8 mouse cellular contexts compared by ENCODE assay signal in the genomic region with DNA sequence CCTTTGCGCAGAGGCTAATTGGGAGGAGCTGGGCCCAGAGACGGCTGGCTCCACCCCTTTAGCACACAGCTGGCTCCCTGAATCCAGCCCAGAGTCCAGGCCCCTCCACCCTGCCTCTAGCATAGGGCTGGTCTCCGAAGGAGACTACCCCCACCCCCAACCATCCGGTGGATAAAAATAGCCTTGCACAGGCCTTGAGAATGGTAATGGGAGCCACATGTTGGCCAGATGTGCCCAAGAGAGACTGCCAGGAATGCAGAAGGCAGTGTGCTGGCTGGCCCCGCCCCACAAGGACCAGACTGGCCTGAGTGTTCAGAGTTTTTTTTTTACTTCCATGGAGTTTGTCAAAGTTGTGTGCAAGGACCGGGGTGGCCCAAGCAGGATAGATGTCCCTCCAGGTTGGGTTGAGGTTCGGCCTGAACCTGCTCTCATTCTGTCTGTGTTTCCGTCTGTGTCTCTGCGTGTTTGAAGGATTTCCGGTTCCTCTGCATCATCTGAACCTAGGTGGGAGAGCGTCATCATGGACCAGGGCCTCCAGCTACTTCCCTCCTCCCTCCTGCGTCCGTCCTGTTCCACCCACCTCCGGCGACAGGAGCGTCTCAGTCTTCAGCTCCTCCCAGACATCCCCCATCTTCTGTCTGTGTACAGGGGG. TPM values are rescaled to one million over a fixed set of nuclear protein-coding genes. Genes with fewer than 3 reads are reported as not detected.
DNase-seq lines count a peak whose midpoint lies in the region; ATAC-seq and TF ChIP-seq lines count a peak whose summit lies in the region.

No protein-coding gene starts in this region.

- peaks cover 4 to 27% of the 10 kb centered on the region in 2 experiments; a peak in 3 of 4 replicates for H3K4me1 ChIP-seq in ES-E14 (ENCODE audit: control insufficient read depth in 2 of 2, insufficient read depth in 2 of 2, low read length in 2 of 2, poor library complexity in 1 of 2)
- H3K4me1 ChIP-seq in heart, adult 2 months (ENCODE audit: control insufficient read depth, insufficient read depth, low read length), result peaks cover 22% of the 10 kb centered on the region
- H3K4me1 ChIP-seq in kidney, embryonic 16.5 days (ENCODE audit: insufficient read depth, low read length), result peaks cover 54% of the 10 kb centered on the region

- H3K79me2 ChIP-seq in heart, adult 2 months (replicated peaks; ENCODE audit: control insufficient read depth, insufficient read depth, low read length), result no peaks in the 10 kb centered on the region

- peaks cover 4% of the 10 kb centered on the region; the same call in 1 of the 2 replicates for H3K36me3 ChIP-seq in ES-E14 (ENCODE audit: control insufficient read depth, insufficient read depth, low read length, poor library complexity, severe bottlenecking)
- no peaks in the 10 kb centered on the region; the same call in 1 of the 2 replicates for H3K36me3 ChIP-seq in heart, adult 2 months (ENCODE audit: control insufficient read depth, insufficient read depth, low read length)
- peaks cover 10% of the 10 kb centered on the region; the same call in 1 of the 2 replicates for H3K36me3 ChIP-seq in kidney, embryonic 16.5 days (ENCODE audit: insufficient read depth, low read length)

- peak; percentile 69 for ATAC-seq in kidney, embryonic 16.5 days (ENCODE audit: low FRiP score, low TSS enrichment)
- no peak for ATAC-seq in megakaryocyte-erythroid progenitor cell, adult 5-6 weeks (replicated peaks; ENCODE audit: low FRiP score, low TSS enrichment, poor library complexity, severe bottlenecking)

- TF ChIP-seq CTCF in heart, adult 2 months (IDR thresholded peaks at IDR 0.05), result no peak
- no peak for TF ChIP-seq CTCF in left cerebral cortex, adult 2 months (IDR thresholded peaks at IDR 0.05)

- H3K4me3 ChIP-seq in ES-E14 (ENCODE audit: insufficient read depth in 1 of 2, low read depth in 1 of 2, low read length in 2 of 2, poor library complexity in 1 of 2, severe bottlenecking in 1 of 2), result peak overlapping the region; percentile 10 to 22
- peak overlapping the region; percentile 61 for H3K4me3 ChIP-seq in heart, adult 2 months
- H3K4me3 ChIP-seq in kidney, embryonic 16.5 days (ENCODE audit: low read length), result peak overlapping the region; percentile 75
- no peak overlapping the region for H3K4me3 ChIP-seq in left cerebral cortex, adult 2 months

- peak; percentile 64 for DNase-seq in ES-E14 (ENCODE audit: low read depth, low spot score)
- DNase-seq in adrenal gland, postnatal 36 days, result peak; percentile 69 to 81
- peak; percentile 76 to 86 for DNase-seq in heart, adult 2 months
- DNase-seq in lung, postnatal 14 days, result peak; percentile 76
- no peak for DNase-seq in spleen, adult 12 weeks (ENCODE audit: low spot score)
- no peak for DNase-seq in left cerebral cortex, adult 2 months (ENCODE audit: extremely low spot score in 1 of 2, low spot score in 2 of 2)

- no peak for TF ChIP-seq POLR2A in heart, adult 2 months (IDR thresholded peaks at IDR 0.05; ENCODE audit: insufficient read depth, low read depth, low read length)

- 0 out of 2 replicates have a peak, but pooled peaks have one; percentile 44 for TF ChIP-seq EP300 in heart, adult 2 months (IDR thresholded peaks at IDR 0.05; ENCODE audit: insufficient read depth, low read depth, low read length)

- no peaks in the 10 kb centered on the region for H3K27me3 ChIP-seq in heart, adult 2 months (ENCODE audit: control insufficient read depth, insufficient read depth, low read length)
- no peaks in the 10 kb centered on the region for H3K27me3 ChIP-seq in kidney, embryonic 16.5 days (ENCODE audit: insufficient read depth, low read length)

- in situ Hi-C loops in ES-E14 (cut with MboI; ENCODE audit: low sequenced_read_pairs in 2 of 2, unreplicated experiment in 2 of 2), result no loop called here

- intact Hi-C loops in heart, adult 2 months (cut with DNase I), result no loop called here
- intact Hi-C loops in left cerebral cortex, adult 2 months (cut with DNase I), result no loop called here

- peak overlapping the region; percentile 41 for H3K27ac ChIP-seq in ES-E14 (ENCODE audit: insufficient read depth, low read depth, low read length, poor library complexity, severe bottlenecking)
- H3K27ac ChIP-seq in heart, adult 2 months, result peak overlapping the region; percentile 95
- H3K27ac ChIP-seq in kidney, embryonic 16.5 days (ENCODE audit: low read length), result peak overlapping the region; percentile 95
- H3K27ac ChIP-seq in left cerebral cortex, adult 2 months, result no peak overlapping the region

- H3K4me2 ChIP-seq in kidney, embryonic 16.5 days (replicated peaks; ENCODE audit: low read depth, low read length), result peak overlapping the region; percentile 76

- peak overlapping the region; percentile 36; the same call in 1 of the 2 replicates for H3K9ac ChIP-seq in ES-E14 (ENCODE audit: insufficient read depth, low read depth, low read length, poor library complexity, severe bottlenecking)
- H3K9ac ChIP-seq in heart, adult 2 months (ENCODE audit: low read depth, low read length), result no peak overlapping the region
- peak overlapping the region; percentile 89 for H3K9ac ChIP-seq in kidney, embryonic 16.5 days (replicated peaks; ENCODE audit: low read length)

- no peaks in the 10 kb centered on the region for H3K9me3 ChIP-seq in ES-E14 (ENCODE audit: control insufficient read depth, insufficient read depth, low read depth, low read length)
- H3K9me3 ChIP-seq in kidney, embryonic 16.5 days (ENCODE audit: low read length), result no peaks in the 10 kb centered on the region

- 33% methylated on average over 16 of the region's 16 CpGs for WGBS in heart, adult 2 months
- 14% methylated on average over 16 of the region's 16 CpGs for WGBS in kidney, embryonic 16.5 days

TF ChIP-seq in ES-E14, 5 proteins besides CTCF, POLR2A, EP300 and RAD21:
- TF ChIP-seq ZC3H11A (IDR thresholded peaks at IDR 0.05; ENCODE audit: borderline replicate concordance, low read depth, low read length), result no peak
- TF ChIP-seq ZNF384 (IDR thresholded peaks at IDR 0.05; ENCODE audit: low read depth, low read length), result peak; percentile 83
- no peak for TF ChIP-seq MAFK (IDR thresholded peaks at IDR 0.05; ENCODE audit: insufficient read depth, low read depth, low read length)

RNA-seq across cellular contexts. Expression of gene Eva1b, which starts 2.9 kb away (rescaled TPM):
- 44.2 and 48.7 TPM in 2 replicates for total RNA-seq in ES-E14 (2012; rRNA removed)
- 10 to 100 TPM; 24.1 to 29.0 TPM for total RNA-seq in adrenal gland, postnatal 36 days (2021)
- total RNA-seq in heart, adult 2 months (2021), result 10 to 100 TPM in 1 of 2 experiments, 1 to 10 TPM in 1; 9.5 to 11.9 TPM
- 15.2 and 19.7 TPM in 2 replicates for polyA plus RNA-seq in heart, adult 2 months (2012; rRNA removed)
- 99.9 and 103 TPM in 2 replicates for polyA plus RNA-seq in kidney, embryonic 16.5 days (2015; fragmentation: Nextera tagmentation; extraction: Ambion mirVana)
- not detected in 2 replicates for total RNA-seq in megakaryocyte-erythroid progenitor cell, adult 5-6 weeks (2014; fragmentation: Nextera tagmentation)
- 0.91 TPM in 1 of 2 replicates, not detected in the other for total RNA-seq in megakaryocyte-erythroid progenitor cell, adult 5-6 weeks (2017)
- total RNA-seq in left cerebral cortex, adult 2 months (2021), result 1 to 10 TPM; 3.1 to 3.8 TPM

RNA-seq across cellular contexts. Expression of gene Sh3d21, which starts 12.9 kb away (rescaled TPM):
- 2.4 and 3.0 TPM in 2 replicates for total RNA-seq in ES-E14 (2012; rRNA removed)
- 1 to 10 TPM; 2.9 to 3.8 TPM for total RNA-seq in adrenal gland, postnatal 36 days (2021)
- 1 to 10 TPM; 1.5 to 2.7 TPM for total RNA-seq in heart, adult 2 months (2021)
- 1.9 and 2.0 TPM in 2 replicates for polyA plus RNA-seq in heart, adult 2 months (2012; rRNA removed)
- polyA plus RNA-seq in kidney, embryonic 16.5 days (2015; fragmentation: Nextera tagmentation; extraction: Ambion mirVana), result 9.1 and 10.5 TPM in 2 replicates
- 0.72 TPM in 1 of 2 replicates, not detected in the other for total RNA-seq in megakaryocyte-erythroid progenitor cell, adult 5-6 weeks (2014; fragmentation: Nextera tagmentation)
- 1.1 TPM in 1 of 2 replicates, not detected in the other for total RNA-seq in megakaryocyte-erythroid progenitor cell, adult 5-6 weeks (2017)
- total RNA-seq in left cerebral cortex, adult 2 months (2021), result 1 to 10 TPM in 1 of 2 experiments, under 1 TPM in 1; 0.86 to 1.1 TPM

RNA-seq across cellular contexts. Expression of gene Stk40, which starts 46.7 kb away (rescaled TPM):
- 20.1 and 20.2 TPM in 2 replicates for total RNA-seq in ES-E14 (2012; rRNA removed)
- total RNA-seq in adrenal gland, postnatal 36 days (2021), result 10 to 100 TPM; 52.4 to 63.1 TPM
- total RNA-seq in heart, adult 2 months (2021), result 10 to 100 TPM; 41.6 to 53.8 TPM
- 36.3 and 36.7 TPM in 2 replicates for polyA plus RNA-seq in heart, adult 2 months (2012; rRNA removed)
- polyA plus RNA-seq in kidney, embryonic 16.5 days (2015; fragmentation: Nextera tagmentation; extraction: Ambion mirVana), result 43.9 and 44.5 TPM in 2 replicates
- 12.2 and 14.6 TPM in 2 replicates for total RNA-seq in megakaryocyte-erythroid progenitor cell, adult 5-6 weeks (2014; fragmentation: Nextera tagmentation)
- total RNA-seq in megakaryocyte-erythroid progenitor cell, adult 5-6 weeks (2017), result 10.0 and 11.7 TPM in 2 replicates
- total RNA-seq in left cerebral cortex, adult 2 months (2021), result 10 to 100 TPM; 39.8 to 56.4 TPM

RNA-seq across cellular contexts. Expression of gene Thrap3, which starts 52.1 kb away (rescaled TPM):
- 202 and 211 TPM in 2 replicates for total RNA-seq in ES-E14 (2012; rRNA removed)
- 100 to 1,000 TPM; 186 to 192 TPM for total RNA-seq in adrenal gland, postnatal 36 days (2021)
- 100 to 1,000 TPM; 100 to 118 TPM for total RNA-seq in heart, adult 2 months (2021)
- 37.9 and 61.4 TPM in 2 replicates for polyA plus RNA-seq in heart, adult 2 months (2012; rRNA removed)
- 210 and 218 TPM in 2 replicates for polyA plus RNA-seq in kidney, embryonic 16.5 days (2015; fragmentation: Nextera tagmentation; extraction: Ambion mirVana)
- total RNA-seq in megakaryocyte-erythroid progenitor cell, adult 5-6 weeks (2014; fragmentation: Nextera tagmentation), result 266 and 395 TPM in 2 replicates
- total RNA-seq in megakaryocyte-erythroid progenitor cell, adult 5-6 weeks (2017), result 471 and 531 TPM in 2 replicates
- total RNA-seq in left cerebral cortex, adult 2 months (2021), result 100 to 1,000 TPM; 149 to 158 TPM

RNA-seq across cellular contexts. Expression of gene Lsm10, which starts 54.0 kb away (rescaled TPM):
- 15.0 and 21.8 TPM in 2 replicates for total RNA-seq in ES-E14 (2012; rRNA removed)
- 10 to 100 TPM; 21.8 to 40.1 TPM for total RNA-seq in adrenal gland, postnatal 36 days (2021)
- 10 to 100 TPM; 17.0 to 18.9 TPM for total RNA-seq in heart, adult 2 months (2021)
- 33.1 and 33.8 TPM in 2 replicates for polyA plus RNA-seq in heart, adult 2 months (2012; rRNA removed)
- 55.3 and 59.3 TPM in 2 replicates for polyA plus RNA-seq in kidney, embryonic 16.5 days (2015; fragmentation: Nextera tagmentation; extraction: Ambion mirVana)
- total RNA-seq in megakaryocyte-erythroid progenitor cell, adult 5-6 weeks (2014; fragmentation: Nextera tagmentation), result 30.8 and 32.0 TPM in 2 replicates
- 10.5 and 16.7 TPM in 2 replicates for total RNA-seq in megakaryocyte-erythroid progenitor cell, adult 5-6 weeks (2017)
- 10 to 100 TPM; 11.3 to 14.4 TPM for total RNA-seq in left cerebral cortex, adult 2 months (2021)

Comparison
In these comparisons a context has a peak if more than half of its experiments do, and no peak if none do; other contexts are left out.
1. DNase-seq: peak in ES-E14 (single experiment), adrenal gland, postnatal 36 days (2 of 2), heart, adult 2 months (2 of 2) and lung, postnatal 14 days (single experiment); none in spleen, adult 12 weeks (single experiment) and left cerebral cortex, adult 2 months (0 of 2).